Mouse (Mus musculus): Measurements from ENCODE around the gene Fbxo36. TPM values are rescaled to one million over a fixed set of nuclear protein-coding genes. Genes with fewer than 3 reads are reported as not detected.

Fbxo36 gene
- polyA plus RNA-seq (2015; fragmentation: Nextera tagmentation; extraction: Ambion mirVana): 21.4 and 41.6 TPM in 2 replicates

DNA sequence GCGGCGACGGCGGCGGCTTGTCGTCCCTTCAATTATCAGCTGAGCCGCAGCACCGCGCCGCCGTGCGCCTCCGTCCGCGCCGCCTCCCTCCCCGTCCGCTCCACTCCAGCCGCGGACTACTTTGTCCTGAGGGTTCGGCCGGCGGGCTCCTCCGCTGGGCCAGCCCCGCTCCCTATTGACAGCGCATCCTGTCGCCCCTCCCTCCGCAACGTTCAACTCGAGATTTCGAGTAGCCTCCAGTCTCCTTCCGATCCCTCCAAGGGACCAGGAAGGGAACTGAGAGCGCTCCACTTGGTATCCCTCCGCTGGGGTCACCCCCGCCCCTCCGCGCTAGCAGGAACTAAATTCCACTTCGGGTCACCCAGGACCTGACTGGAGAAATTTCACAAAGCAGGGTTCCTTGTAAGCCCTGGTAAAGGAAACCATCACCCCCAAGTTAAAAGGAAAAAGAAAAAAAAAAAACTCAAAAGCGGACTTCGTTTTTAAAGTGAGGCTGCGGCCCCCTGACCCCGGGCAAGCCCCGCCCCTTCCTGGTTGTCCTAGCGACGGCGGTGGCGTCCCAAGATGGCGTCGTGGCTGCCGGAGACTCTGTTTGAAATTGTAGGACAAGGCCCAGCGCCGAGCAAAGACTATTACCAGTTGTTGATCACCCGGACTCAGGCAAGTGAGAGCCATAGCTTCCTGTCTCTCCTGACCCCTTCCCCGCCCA, at the start of gene Fbxo36:
Gene Fbxo36 (plus strand): TSS at position 533 of the 709 bp plus-strand sequence.

GRCm38 (mm10) chr1:84840018-84840664, 500 bp downstream of the Fbxo36 start, which contains the start of gene Trip12:
Trip12 (minus strand) TSS chr1:84840516.

GRCm38 (mm10) chr1:84934503-84935333, 95.1 kb downstream of the Fbxo36 start, which contains the start of gene Slc16a14:
Slc16a14 (minus strand) TSS chr1:84935134.

Other genes with a start within 250 kb of the Fbxo36 start
- gene Dner, start 143.6 kb upstream of the Fbxo36 start, polyA plus RNA-seq (2015; fragmentation: Nextera tagmentation; extraction: Ambion mirVana): 6.2 and 14.5 TPM in 2 replicates
- gene Trip12, start 675 bp downstream of the Fbxo36 start, polyA plus RNA-seq (2015; fragmentation: Nextera tagmentation; extraction: Ambion mirVana): 29.9 and 47.0 TPM in 2 replicates
- gene Slc16a14, start 95.3 kb downstream of the Fbxo36 start, polyA plus RNA-seq (2015; fragmentation: Nextera tagmentation; extraction: Ambion mirVana): 0.94 and 1.1 TPM in 2 replicates

Data from adrenal gland, postnatal 0 days (tissue).